Mouse (Mus musculus) hindbrain, embryonic 11.5 days (tissue): Measurements from ENCODE around the gene Tfip11. TPM values are rescaled to one million over a fixed set of nuclear protein-coding genes. Genes with fewer than 3 reads are reported as not detected.

Source experiments
- ATAC-seq: fragments of 200-750 bp; cut with Nextera tagmentation; 2 replicates; pipeline ENCODE4 v1.8.0; 2017; ENCODE audit warnings: mild to moderate bottlenecking, moderate TSS enrichment, moderate library complexity; ENCODE audit not compliant: low FRiP score
- DNase-seq: peaks from one replicate; pipeline ENCODE4 v3.0.0-alpha.2; 2015; ENCODE audit warnings: low spot score
- H3K27ac ChIP-seq: fragments of 300-500 bp; sonication (generic); 2 replicates; pipeline ENCODE4 v1.5.1; 2014; ENCODE audit warnings: mild to moderate bottlenecking, low read depth, low read length
- H3K27me3 ChIP-seq: fragments of 300-500 bp; sonication (generic); 2 replicates; pipeline ENCODE4 v1.6.1; 2014; ENCODE audit warnings: mild to moderate bottlenecking, low read length, moderate library complexity, mixed read lengths; ENCODE audit not compliant: control insufficient read depth, insufficient read depth
- H3K36me3 ChIP-seq: fragments of 300-500 bp; sonication (generic); 2 replicates; pipeline ENCODE4 v1.6.1; 2014; ENCODE audit warnings: mild to moderate bottlenecking, low read length, moderate library complexity, mixed read lengths; ENCODE audit not compliant: control insufficient read depth, insufficient read depth
- H3K4me1 ChIP-seq: fragments of 300-500 bp; sonication (generic); replicated peaks from 2 replicates; pipeline ENCODE4 v1.6.1; 2014; ENCODE audit warnings: low read length, mixed read lengths; ENCODE audit not compliant: control insufficient read depth, insufficient read depth
- H3K4me2 ChIP-seq: fragments of 300-500 bp; sonication (generic); replicated peaks from 2 replicates; pipeline ENCODE4 v1.6.1; 2014; ENCODE audit warnings: mild to moderate bottlenecking, low read depth, low read length
- H3K4me3 ChIP-seq: fragments of 300-500 bp; sonication (generic); 2 replicates; pipeline ENCODE4 v1.5.1; 2014; ENCODE audit warnings: low read depth, low read length
- H3K9ac ChIP-seq: fragments of 300-500 bp; sonication (generic); 2 replicates; pipeline ENCODE4 v1.6.1; 2014; ENCODE audit warnings: low read depth, low read length
- H3K9me3 ChIP-seq: fragments of 300-500 bp; sonication (generic); 2 replicates; pipeline ENCODE4 v1.6.1; 2016; ENCODE audit warnings: low read length; ENCODE audit not compliant: control insufficient read depth
- WGBS: fragments of 180-500 bp; shearing (Covaris S2); extraction: QIAGEN DNeasy Blood & Tissue Kit; methylation state at CpG from one replicate; pipeline ENCODE4 v1.1.7; 2014; 5-methylcytosine and 5-hydroxymethylcytosine counted together
- polyA plus RNA-seq: library from polyadenylated mRNA; unstranded; fragments of >200 nt; fragmentation: Nextera tagmentation; extraction: Ambion mirVana; gene quantifications from 2 replicates; pipeline ENCODE4 v1.2.1, GENCODE M21; 2014

Tfip11 gene
- polyA plus RNA-seq, 1 experiment from 2014 or later = 17.6 TPM

- Histone ChIP-seq H3K36me3 (no peaks in the 10 kb centered on the region), H3K4me3 (no peak overlapping the region), H3K27me3 (no peaks in the 10 kb centered on the region), H3K9me3 (no peaks in the 10 kb centered on the region), H3K9ac (no peak overlapping the region), H3K4me1 (no peaks in the 10 kb centered on the region; the same call in 1 of the 2 replicates), H3K27ac (no peak overlapping the region), H3K4me2 (no peak overlapping the region)
- ATAC-seq (no peak), DNase-seq (no peak)
- 82% methylated on average over 6 of the region's 6 CpGs for WGBS
These were observed 43.9 kb upstream of the Tfip11 start for GRCm38 (mm10) chr5:112282123-112282779.

GRCm38 (mm10) chr5:112282780-112283482 is 43.2 kb upstream of the Tfip11 start:
- Histone ChIP-seq H3K4me1 (no peaks in the 10 kb centered on the region; the same call in 1 of the 2 replicates), H3K27me3 (no peaks in the 10 kb centered on the region), H3K36me3 (no peaks in the 10 kb centered on the region), H3K4me3 (no peak overlapping the region), H3K27ac (no peak overlapping the region), H3K9ac (no peak overlapping the region), H3K4me2 (no peak overlapping the region), H3K9me3 (no peaks in the 10 kb centered on the region)
- WGBS = 83% methylated on average over 9 of the region's 9 CpGs
- no peak for DNase-seq
- ATAC-seq = no peak

GRCm38 (mm10) chr5:112283543-112284202 is 42.5 kb upstream of the Tfip11 start:
- no peak for DNase-seq
- Histone ChIP-seq H3K27ac (no peak overlapping the region), H3K4me1 (no peaks in the 10 kb centered on the region; the same call in 1 of the 2 replicates), H3K36me3 (no peaks in the 10 kb centered on the region), H3K9ac (no peak overlapping the region), H3K27me3 (no peaks in the 10 kb centered on the region), H3K9me3 (no peaks in the 10 kb centered on the region), H3K4me3 (no peak overlapping the region), H3K4me2 (no peak overlapping the region)
- WGBS = 76% methylated on average over 10 of the region's 10 CpGs
- no peak for ATAC-seq

GRCm38 (mm10) chr5:112284203-112284582 is 42.0 kb upstream of the Tfip11 start:
- no peaks in the 10 kb centered on the region for H3K9me3 ChIP-seq
- H3K9ac ChIP-seq = no peak overlapping the region
- H3K27ac ChIP-seq = no peak overlapping the region
- H3K27me3 ChIP-seq = no peaks in the 10 kb centered on the region
- DNase-seq (no peak), ATAC-seq (no peak)
- H3K36me3 ChIP-seq = no peaks in the 10 kb centered on the region
- H3K4me1 ChIP-seq = no peaks in the 10 kb centered on the region; the same call in 1 of the 2 replicates
- H3K4me2 ChIP-seq = no peak overlapping the region
- 77% methylated on average over 7 of the region's 7 CpGs for WGBS
- H3K4me3 ChIP-seq = no peak overlapping the region

GRCm38 (mm10) chr5:112285548-112286085 is 40.5 kb upstream of the Tfip11 start:
- 90% methylated on average over 7 of the region's 7 CpGs for whole genome bisulfite sequencing
- ATAC-seq = no peak
- Histone ChIP-seq H3K4me2 (no peak overlapping the region), H3K27ac (no peak overlapping the region), H3K36me3 (no peaks in the 10 kb centered on the region), H3K9ac (no peak overlapping the region), H3K27me3 (no peaks in the 10 kb centered on the region), H3K4me1 (no peaks in the 10 kb centered on the region), H3K9me3 (no peaks in the 10 kb centered on the region), H3K4me3 (no peak overlapping the region)
- DNase-seq = no peak

- H3K4me2 ChIP-seq = no peak overlapping the region
- H3K9ac ChIP-seq = no peak overlapping the region
- DNase-seq (no peak), ATAC-seq (no peak)
- WGBS = 78% methylated on average over 2 of the region's 2 CpGs
- no peak overlapping the region for H3K4me3 ChIP-seq
- H3K36me3 ChIP-seq = no peaks in the 10 kb centered on the region
- H3K27ac ChIP-seq = no peak overlapping the region
- no peaks in the 10 kb centered on the region for H3K27me3 ChIP-seq
- no peaks in the 10 kb centered on the region for H3K9me3 ChIP-seq
- H3K4me1 ChIP-seq = no peaks in the 10 kb centered on the region
These were observed 39.6 kb upstream of the Tfip11 start for GRCm38 (mm10) chr5:112286608-112286983.

GRCm38 (mm10) chr5:112286984-112287641 is 39.0 kb upstream of the Tfip11 start:
- Histone ChIP-seq H3K36me3 (no peaks in the 10 kb centered on the region), H3K4me3 (no peak overlapping the region), H3K4me1 (no peaks in the 10 kb centered on the region), H3K4me2 (no peak overlapping the region), H3K27ac (no peak overlapping the region), H3K9ac (no peak overlapping the region), H3K9me3 (no peaks in the 10 kb centered on the region), H3K27me3 (no peaks in the 10 kb centered on the region)
- DNase-seq (no peak), ATAC-seq (no peak)
- WGBS = 83% methylated on average over 11 of the region's 11 CpGs

- Histone ChIP-seq H3K36me3 (no peaks in the 10 kb centered on the region), H3K27ac (no peak overlapping the region), H3K4me1 (no peaks in the 10 kb centered on the region), H3K9ac (no peak overlapping the region), H3K9me3 (no peaks in the 10 kb centered on the region), H3K27me3 (no peaks in the 10 kb centered on the region), H3K4me2 (no peak overlapping the region), H3K4me3 (no peak overlapping the region)
- DNase-seq = no peak
- ATAC-seq = no peak
- 86% methylated on average over 2 of the region's 2 CpGs for WGBS
These were observed 38.5 kb upstream of the Tfip11 start for GRCm38 (mm10) chr5:112287652-112288051.
